Mouse (Mus musculus) embryonic fibroblast, embryonic 13.5 days (primary cell): ENCODE measurements at regions not wholly inside any gene's neighbourhood (a gene's known extent, or its start where the extent isn't known, plus 50 kb on each side); places are given as distances from the start of the nearest gene placed in this dataset.

Experiments
- CTCF ChIP-seq: IDR thresholded peaks from 2 replicates; pipeline ENCODE4 v1.5.1; 2011; ENCODE audit warnings: mild to moderate bottlenecking, control low read depth, low read length, moderate library complexity, borderline replicate concordance; ENCODE audit not compliant: insufficient read depth
- POLR2A ChIP-seq: IDR thresholded peaks from 2 replicates; pipeline ENCODE4 v1.6.1; 2011; ENCODE audit warnings: low read depth, mild to moderate bottlenecking, control low read depth, low read length, moderate library complexity

DNA sequence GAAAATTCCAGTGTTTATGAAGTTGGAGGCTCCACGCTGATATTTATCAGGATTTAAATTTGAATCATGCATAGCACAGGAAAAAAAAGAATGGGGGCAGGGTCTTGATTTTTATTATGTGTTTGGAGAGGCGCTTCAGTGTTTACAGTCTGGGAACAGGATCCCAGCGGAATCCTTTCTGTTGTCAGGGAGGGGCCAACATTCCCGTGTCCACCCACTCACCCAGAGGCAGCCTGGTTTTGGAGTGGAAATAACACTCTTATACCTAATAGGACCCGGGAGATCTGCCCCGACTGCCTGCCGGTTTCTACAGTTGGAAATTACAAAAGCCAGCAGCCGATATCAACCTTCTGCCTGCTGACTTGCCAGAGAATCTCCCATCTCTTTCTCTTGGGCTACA, 120.2 kb upstream of the Zfp217 start:
- TF ChIP-seq POLR2A (no peak), CTCF (no peak)
